Mouse (Mus musculus) bone marrow macrophage, adult 2 months (primary cell): Measurements from ENCODE around the gene Gria1. TPM values are rescaled to one million over a fixed set of nuclear protein-coding genes. Genes with fewer than 3 reads are reported as not detected.

ENCODE experiments used
- H3K27ac ChIP-seq: 2 replicates; pipeline ENCODE4 v1.5.1; 2012; ENCODE audit warnings: low read depth, low read length; ENCODE audit not compliant: insufficient read depth
- H3K4me1 ChIP-seq: 2 replicates; pipeline ENCODE4 v1.6.1; 2012; ENCODE audit warnings: low read length; ENCODE audit not compliant: control insufficient read depth, insufficient read depth
- H3K4me3 ChIP-seq: 2 replicates; pipeline ENCODE4 v1.5.1; 2012; ENCODE audit warnings: mild to moderate bottlenecking, low read length, moderate library complexity; ENCODE audit not compliant: insufficient read depth
- CTCF ChIP-seq: IDR thresholded peaks from 2 replicates; pipeline ENCODE4 v1.5.1; 2012; ENCODE audit warnings: low read depth, mild to moderate bottlenecking, low read length, moderate library complexity
- POLR2A ChIP-seq: IDR thresholded peaks from 2 replicates; pipeline ENCODE4 v1.6.1; 2012; ENCODE audit warnings: mild to moderate bottlenecking, low read depth, low read length, borderline replicate concordance
- polyA plus RNA-seq: library from polyadenylated mRNA; stranded (reverse); fragments of >200 nt; gene quantifications from 2 replicates; pipeline ENCODE4 v1.2.4, GENCODE M21; 2012; ENCODE audit not compliant: missing spikeins, insufficient read depth, insufficient read length

Gria1 gene
- polyA plus RNA-seq, 1 experiment = not detected

DNA sequence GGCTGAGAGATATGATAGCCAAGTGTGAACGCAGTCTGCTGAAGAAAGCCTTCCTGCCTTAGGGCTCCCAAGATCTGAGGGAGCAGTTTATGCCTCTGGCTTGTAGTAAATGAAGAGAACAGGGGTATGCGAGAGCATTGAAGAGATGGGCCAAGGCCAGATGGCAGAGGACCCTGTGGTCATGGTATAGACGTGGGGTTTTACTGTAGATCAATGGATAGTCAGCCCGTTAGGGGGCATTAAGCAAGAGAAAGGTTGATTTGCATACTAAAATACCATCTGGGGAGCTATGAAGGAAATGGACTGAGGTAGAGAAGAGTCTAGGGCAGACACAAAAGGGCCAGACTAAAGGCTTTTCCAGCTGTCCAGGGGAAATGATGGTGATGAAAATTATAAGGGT lies 237.7 kb downstream of the Gria1 start:
- Histone ChIP-seq H3K27ac (no peak overlapping the region), H3K4me1 (no peaks in the 10 kb centered on the region), H3K4me3 (no peak overlapping the region)
- TF ChIP-seq CTCF (no peak), POLR2A (no peak)

DNA sequence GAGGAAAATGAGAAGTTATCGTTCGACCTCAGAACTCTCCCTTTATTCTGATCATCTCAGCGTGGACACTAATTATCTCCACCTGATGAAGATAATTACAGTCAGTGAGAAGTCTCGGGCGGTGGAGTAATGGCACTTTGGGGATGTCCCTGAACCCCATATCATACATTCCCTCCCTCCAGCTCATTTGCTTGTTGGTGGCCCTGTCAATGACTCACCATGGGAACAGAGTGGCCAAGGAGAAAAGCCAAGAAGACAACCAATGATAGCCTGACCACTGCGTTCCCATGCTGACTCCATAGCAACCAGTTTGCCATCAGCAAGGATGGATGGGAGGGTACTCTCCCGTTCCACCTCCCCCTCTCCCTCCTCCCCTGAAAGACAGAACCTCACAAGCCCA lies 238.9 kb downstream of the Gria1 start:
- Histone ChIP-seq H3K4me3 (no peak overlapping the region), H3K4me1 (no peaks in the 10 kb centered on the region), H3K27ac (no peak overlapping the region)
- TF ChIP-seq CTCF (no peak), POLR2A (no peak)

GRCm38 (mm10) chr11:57271687-57272086 lies 260.5 kb downstream of the Gria1 start:
- no peak overlapping the region for H3K27ac ChIP-seq
- H3K4me1 ChIP-seq = no peaks in the 10 kb centered on the region
- H3K4me3 ChIP-seq = no peak overlapping the region
- TF ChIP-seq CTCF = no peak
- no peak for TF ChIP-seq POLR2A

GRCm38 (mm10) chr11:57274687-57275086 lies 263.5 kb downstream of the Gria1 start:
- Histone ChIP-seq H3K4me3 (no peak overlapping the region), H3K27ac (no peak overlapping the region), H3K4me1 (no peaks in the 10 kb centered on the region)
- TF ChIP-seq POLR2A (no peak), CTCF (no peak)

- Histone ChIP-seq H3K27ac (no peak overlapping the region), H3K4me1 (no peaks in the 10 kb centered on the region), H3K4me3 (no peak overlapping the region)
- no peak for TF ChIP-seq POLR2A
- TF ChIP-seq CTCF = no peak
Measured at GRCm38 (mm10) chr11:57278056-57278455, 266.9 kb downstream of the Gria1 start.

DNA sequence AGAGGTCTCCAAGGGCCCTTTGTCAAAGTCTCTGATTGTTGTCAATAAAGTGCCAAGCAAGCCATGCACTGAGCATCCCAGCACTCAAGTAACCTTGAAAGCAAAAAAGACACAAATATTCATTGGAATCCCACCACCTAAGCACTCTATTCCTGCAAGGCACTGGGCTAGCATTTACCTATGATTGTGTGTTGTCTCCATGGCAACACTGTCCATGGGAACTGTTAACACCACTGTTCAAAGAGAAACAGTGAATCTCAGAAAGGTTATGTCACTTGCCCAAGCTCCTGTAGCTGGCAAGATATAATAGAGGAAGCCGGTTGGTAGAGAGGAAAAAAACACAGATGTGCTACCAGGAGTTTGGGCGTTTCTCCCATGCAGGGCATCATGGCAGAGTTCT lies 274.9 kb downstream of the Gria1 start:
- no peak overlapping the region for H3K27ac ChIP-seq
- TF ChIP-seq CTCF (no peak), POLR2A (no peak)
- H3K4me1 ChIP-seq = no peaks in the 10 kb centered on the region
- H3K4me3 ChIP-seq = no peak overlapping the region

DNA sequence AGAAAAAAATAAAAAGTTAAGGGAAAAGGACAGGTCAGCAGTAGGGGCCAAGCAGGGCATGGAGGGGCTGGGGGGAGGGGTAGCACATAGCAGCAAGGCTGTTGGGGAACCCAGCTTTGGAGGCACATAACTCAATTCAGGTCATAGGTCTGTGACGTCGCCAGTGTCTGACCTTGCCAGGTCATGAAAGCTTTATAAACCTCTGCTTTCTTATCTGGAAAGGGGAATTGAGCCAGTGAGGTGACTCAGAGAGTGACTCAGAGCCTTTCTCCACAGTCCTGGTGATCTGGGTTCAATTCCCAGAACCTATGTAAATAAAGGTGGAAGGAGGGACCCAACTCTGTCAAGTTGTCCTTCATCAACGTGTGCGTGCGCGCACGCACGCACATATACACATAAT lies 286.2 kb downstream of the Gria1 start:
- TF ChIP-seq CTCF (no peak), POLR2A (no peak)
- Histone ChIP-seq H3K4me1 (no peaks in the 10 kb centered on the region), H3K27ac (no peak overlapping the region), H3K4me3 (no peak overlapping the region)

DNA sequence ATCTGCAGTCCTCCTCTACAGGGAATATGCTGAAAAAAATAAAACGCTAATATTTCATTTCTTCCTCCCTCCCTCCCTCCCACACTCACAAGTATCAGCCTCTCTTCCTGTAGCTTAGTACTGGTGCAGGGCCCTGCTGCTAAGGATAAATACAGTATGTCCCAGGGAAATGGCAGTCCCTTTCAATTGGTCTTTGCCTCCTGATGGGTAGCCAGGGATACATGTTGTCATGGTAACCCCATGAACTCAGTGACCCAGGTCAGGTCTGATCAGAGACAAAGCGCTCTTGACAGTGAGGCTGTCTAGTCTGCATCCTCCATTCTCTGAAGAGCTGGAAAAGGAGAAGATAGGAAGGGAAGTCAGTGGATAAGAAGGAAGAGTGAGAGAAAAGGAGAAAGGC lies 287.1 kb downstream of the Gria1 start:
- TF ChIP-seq POLR2A = no peak
- TF ChIP-seq CTCF = no peak
- Histone ChIP-seq H3K27ac (no peak overlapping the region), H3K4me3 (no peak overlapping the region), H3K4me1 (no peaks in the 10 kb centered on the region)

- TF ChIP-seq CTCF = no peak
- TF ChIP-seq POLR2A = no peak
- Histone ChIP-seq H3K4me1 (no peaks in the 10 kb centered on the region), H3K4me3 (no peak overlapping the region), H3K27ac (no peak overlapping the region)
Measured at GRCm38 (mm10) chr11:57298665-57299064, 287.5 kb downstream of the Gria1 start.

GRCm38 (mm10) chr11:57303602-57304001 lies 292.4 kb downstream of the Gria1 start:
- no peak overlapping the region for H3K4me3 ChIP-seq
- TF ChIP-seq POLR2A (no peak), CTCF (no peak)
- no peaks in the 10 kb centered on the region for H3K4me1 ChIP-seq
- H3K27ac ChIP-seq = no peak overlapping the region

DNA sequence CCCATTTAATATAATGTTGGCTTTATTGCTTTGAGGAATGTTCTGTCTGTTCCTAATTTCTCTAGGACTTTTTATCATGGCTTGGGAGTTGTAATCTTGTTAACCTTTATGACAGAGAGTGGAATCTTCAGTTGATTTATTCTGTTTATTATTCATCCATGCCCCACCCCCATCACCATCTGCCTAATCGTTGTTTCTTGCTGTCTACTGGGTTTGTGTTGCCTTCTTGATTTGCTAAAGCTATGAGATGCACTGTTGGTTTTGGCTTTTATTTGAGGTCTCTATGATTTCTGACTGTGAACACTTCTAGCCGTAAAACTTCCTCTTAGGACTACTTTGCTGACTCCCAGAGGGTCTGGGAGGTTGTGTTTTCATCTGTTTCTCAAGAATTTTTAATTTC lies 294.9 kb downstream of the Gria1 start:
- H3K4me3 ChIP-seq = no peak overlapping the region
- no peak overlapping the region for H3K27ac ChIP-seq
- TF ChIP-seq POLR2A (no peak), CTCF (no peak)
- H3K4me1 ChIP-seq = no peaks in the 10 kb centered on the region
